Mouse (Mus musculus) macrophage (primary cell): Measurements from ENCODE around the gene AI661453. TPM values are rescaled to one million over a fixed set of nuclear protein-coding genes. Genes with fewer than 3 reads are reported as not detected.

Experiments
- H3K27ac ChIP-seq: fragments of 350-480 bp; formaldehyde crosslinking; 2 replicates; pipeline ENCODE4 v1.9.0; 2021
- H3K36me3 ChIP-seq: fragments of 350-480 bp; formaldehyde crosslinking; 2 replicates; pipeline ENCODE4 v1.9.0; 2021; ENCODE audit errors: inconsistent target
- H3K4me3 ChIP-seq: fragments of 350-480 bp; formaldehyde crosslinking; 2 replicates; pipeline ENCODE4 v1.9.0; 2021; ENCODE audit errors: inconsistent target
- H3K79me2 ChIP-seq: fragments of 350-480 bp; formaldehyde crosslinking; 2 replicates; pipeline ENCODE4 v1.9.0; 2021; ENCODE audit errors: inconsistent target
- WGBS: methylation state at CpG from one replicate; pipeline ENCODE4 v1.1.7; 2026; ENCODE audit warnings: inconsistent platforms; ENCODE audit not compliant: missing documents; 5-methylcytosine and 5-hydroxymethylcytosine counted together
- polyA plus RNA-seq: library from polyadenylated mRNA; stranded (reverse); fragments of 250-400 nt; gene quantifications from 3 replicates; pipeline ENCODE4 v1.2.4, GENCODE M21; 2018; ENCODE audit warnings: inconsistent platforms

Gene AI661453
- polyA plus RNA-seq, 1 experiment from 2014 or later, result 0.55 TPM

GRCm38 (mm10) chr17:47427316-47427715, 9.1 kb upstream of the AI661453 start:
- Histone ChIP-seq H3K79me2 (no peaks in the 10 kb centered on the region), H3K27ac (no peak overlapping the region), H3K36me3 (no peaks in the 10 kb centered on the region), H3K4me3 (no peak overlapping the region)
- 89% methylated on average over 5 of the region's 6 CpGs for WGBS

GRCm38 (mm10) chr17:47428831-47429304, 7.5 kb upstream of the AI661453 start:
- 25% methylated on average over 8 of the region's 8 CpGs for WGBS
- H3K36me3 ChIP-seq, result no peaks in the 10 kb centered on the region
- H3K79me2 ChIP-seq, result no peaks in the 10 kb centered on the region
- no peak overlapping the region for H3K27ac ChIP-seq
- H3K4me3 ChIP-seq, result no peak overlapping the region

GRCm38 (mm10) chr17:47430815-47431214, 5.6 kb upstream of the AI661453 start:
- no peaks in the 10 kb centered on the region for H3K36me3 ChIP-seq
- H3K27ac ChIP-seq, result no peak overlapping the region
- no peaks in the 10 kb centered on the region for H3K79me2 ChIP-seq
- H3K4me3 ChIP-seq, result no peak overlapping the region
- WGBS, result 56% methylated on average over 3 of the region's 5 CpGs

GRCm38 (mm10) chr17:47436907-47437547, 612 bp downstream of the AI661453 start, which contains the start of gene 1700001C19Rik:
1700001C19Rik (minus strand) TSS chr17:47437376.
- 20% methylated on average over 24 of the region's 25 CpGs for WGBS

GRCm38 (mm10) chr17:47438611-47439010, 2.2 kb downstream of the AI661453 start:
- H3K79me2 ChIP-seq, result no peaks in the 10 kb centered on the region
- no peak overlapping the region for H3K4me3 ChIP-seq
- no peaks in the 10 kb centered on the region for H3K36me3 ChIP-seq
- 0 out of 2 replicates have a peak overlapping the region, but pooled peaks have one; percentile 22 for H3K27ac ChIP-seq
- WGBS, result 81% methylated on average over 6 of the region's 6 CpGs

More at GRCm38 (mm10) chr17:47436907-47437547, 612 bp downstream of the AI661453 start, which contains the start of gene 1700001C19Rik:
- Histone ChIP-seq H3K79me2 (no peaks in the 10 kb centered on the region), H3K36me3 (no peaks in the 10 kb centered on the region), H3K27ac (no peak within 1 kb of the TSS), H3K4me3 (peak within 1 kb of the TSS; percentile 29)

GRCm38 (mm10) chr17:47439396-47440028, 3.1 kb downstream of the AI661453 start:
- WGBS, result 28% methylated on average over 9 of the region's 9 CpGs
- H3K27ac ChIP-seq, result peak overlapping the region; percentile 22; the same call in 1 of the 2 replicates
- no peaks in the 10 kb centered on the region for H3K36me3 ChIP-seq
- no peak overlapping the region for H3K4me3 ChIP-seq
- H3K79me2 ChIP-seq, result no peaks in the 10 kb centered on the region

GRCm38 (mm10) chr17:47440359-47440890, 4.0 kb downstream of the AI661453 start:
- no peak overlapping the region for H3K4me3 ChIP-seq
- no peak overlapping the region for H3K27ac ChIP-seq
- 94% methylated on average over 8 of the region's 9 CpGs for WGBS
- no peaks in the 10 kb centered on the region for H3K36me3 ChIP-seq
- H3K79me2 ChIP-seq, result no peaks in the 10 kb centered on the region

- no peak overlapping the region for H3K27ac ChIP-seq
- WGBS, result 74% methylated on average over 19 of the region's 19 CpGs
Measured at GRCm38 (mm10) chr17:47441296-47442051, 5.1 kb downstream of the AI661453 start.

GRCm38 (mm10) chr17:47442271-47442670, 5.9 kb downstream of the AI661453 start:
- Histone ChIP-seq H3K27ac (no peak overlapping the region), H3K36me3 (no peaks in the 10 kb centered on the region), H3K4me3 (no peak overlapping the region), H3K79me2 (no peaks in the 10 kb centered on the region)
- WGBS, result 93% methylated on average over 3 of the region's 3 CpGs

More at GRCm38 (mm10) chr17:47441296-47442051, 5.1 kb downstream of the AI661453 start:
- no peaks in the 10 kb centered on the region for H3K79me2 ChIP-seq
- H3K36me3 ChIP-seq, result no peaks in the 10 kb centered on the region
- no peak overlapping the region for H3K4me3 ChIP-seq

GRCm38 (mm10) chr17:47444113-47444512, 7.7 kb downstream of the AI661453 start:
- H3K79me2 ChIP-seq, result no peaks in the 10 kb centered on the region
- no peak overlapping the region for H3K4me3 ChIP-seq
- no peaks in the 10 kb centered on the region for H3K36me3 ChIP-seq
- no peak overlapping the region for H3K27ac ChIP-seq
- WGBS, result 56% methylated on average over 6 of the region's 6 CpGs

- 94% methylated on average over 11 of the region's 11 CpGs for WGBS
- Histone ChIP-seq H3K36me3 (no peaks in the 10 kb centered on the region), H3K79me2 (no peaks in the 10 kb centered on the region), H3K27ac (no peak overlapping the region), H3K4me3 (no peak overlapping the region)
Measured at GRCm38 (mm10) chr17:47445518-47445917, 9.1 kb downstream of the AI661453 start.

- Histone ChIP-seq H3K36me3 (no peaks in the 10 kb centered on the region), H3K4me3 (no peak overlapping the region), H3K27ac (no peak overlapping the region), H3K79me2 (no peaks in the 10 kb centered on the region)
- WGBS, result 86% methylated on average over 9 of the region's 9 CpGs
Measured at GRCm38 (mm10) chr17:47446025-47446424, 9.6 kb downstream of the AI661453 start.

GRCm38 (mm10) chr17:47446561-47446960, 10.1 kb downstream of the AI661453 start:
- Histone ChIP-seq H3K27ac (no peak overlapping the region), H3K4me3 (no peak overlapping the region)
- WGBS, result 92% methylated on average over 11 of the region's 11 CpGs

GRCm38 (mm10) chr17:47448523-47449372, 12.3 kb downstream of the AI661453 start:
- no peak overlapping the region for H3K27ac ChIP-seq
- H3K36me3 ChIP-seq, result no peaks in the 10 kb centered on the region
- 76% methylated on average over 8 of the region's 8 CpGs for WGBS
- H3K4me3 ChIP-seq, result no peak overlapping the region
- no peaks in the 10 kb centered on the region for H3K79me2 ChIP-seq

More at GRCm38 (mm10) chr17:47446561-47446960, 10.1 kb downstream of the AI661453 start:
- H3K79me2 ChIP-seq, result no peaks in the 10 kb centered on the region
- H3K36me3 ChIP-seq, result no peaks in the 10 kb centered on the region
